ENCODE assay signal across 19 mouse cellular contexts in genomic region chr7:84192256-84192655, GRCm38 (mm10).
"Had no signal": no experiment of that assay in that cellular context is flagged by ENCODE, and none has a peak within 500 bp of the region (broad histone marks: within the 10 kb centered on the region; RNA-seq: fewer than 3 reads in every experiment).

No protein-coding gene starts in this region.

- H3K36me3 ChIP-seq: kidney, embryonic 15.5 days; limb, embryonic 12.5 days; limb, embryonic 15.5 days; midbrain, embryonic 13.5 days had no signal

- ATAC-seq: liver, postnatal 0 days; lung, postnatal 0 days; midbrain, embryonic 13.5 days; midbrain, embryonic 16.5 days had no signal

- H3K9me3 ChIP-seq: kidney, embryonic 15.5 days; limb, embryonic 12.5 days; limb, embryonic 15.5 days; midbrain, embryonic 13.5 days had no signal

- H3K9ac ChIP-seq: kidney, embryonic 15.5 days; limb, embryonic 12.5 days; limb, embryonic 15.5 days; liver, embryonic 14.5 days; liver, postnatal 0 days; lung, embryonic 14.5 days; midbrain, embryonic 13.5 days had no signal

- H3K4me1 ChIP-seq: kidney, embryonic 15.5 days; limb, embryonic 12.5 days; limb, embryonic 15.5 days; midbrain, embryonic 13.5 days had no signal

- H3K27me3 ChIP-seq: kidney, embryonic 15.5 days; limb, embryonic 12.5 days; limb, embryonic 15.5 days; midbrain, embryonic 13.5 days had no signal

- H3K27ac ChIP-seq: kidney, embryonic 15.5 days; limb, embryonic 12.5 days; limb, embryonic 15.5 days; liver, embryonic 14.5 days; macrophage; midbrain, embryonic 13.5 days; stomach, postnatal 0 days had no signal

- DNase-seq: kidney, postnatal 10 days; kidney, postnatal 36 days; layer of hippocampus, postnatal 36 days; left cerebral cortex, postnatal 4 days; liver, postnatal 0 days; lung, embryonic 14.5 days; thymus, adult 2 months; thymus, postnatal 14 days; thymus, postnatal 4 days had no signal

- H3K4me3 ChIP-seq: kidney, embryonic 15.5 days; limb, embryonic 12.5 days; limb, embryonic 15.5 days; midbrain, embryonic 13.5 days; myocyte had no signal
